Mouse (Mus musculus) neural tube, embryonic 11.5 days (tissue): Measurements from ENCODE around the gene Fam71a. TPM values are rescaled to one million over a fixed set of nuclear protein-coding genes. Genes with fewer than 3 reads are reported as not detected.

Experiments used
- ATAC-seq: fragments of 200-750 bp; cut with Nextera tagmentation; 2 replicates; pipeline ENCODE4 v1.8.0; 2017; ENCODE audit warnings: moderate number of reproducible peaks, mild to moderate bottlenecking, moderate TSS enrichment, moderate library complexity; ENCODE audit not compliant: insufficient read depth, low FRiP score, low TSS enrichment
- DNase-seq: peaks from one replicate; pipeline ENCODE4 v3.0.0-alpha.2; 2015; ENCODE audit warnings: low spot score
- H3K27ac ChIP-seq: fragments of 300-500 bp; sonication (generic); 2 replicates; pipeline ENCODE4 v1.5.1; 2014; ENCODE audit warnings: low read depth, mild to moderate bottlenecking, low read length
- H3K27me3 ChIP-seq: fragments of 300-500 bp; sonication (generic); 2 replicates; pipeline ENCODE4 v1.6.1; 2014; ENCODE audit warnings: mild to moderate bottlenecking, low read length, mixed read lengths; ENCODE audit not compliant: control insufficient read depth, insufficient read depth
- H3K36me3 ChIP-seq: fragments of 300-500 bp; sonication (generic); 2 replicates; pipeline ENCODE4 v1.6.1; 2014; ENCODE audit warnings: mild to moderate bottlenecking, low read length, moderate library complexity, mixed read lengths; ENCODE audit not compliant: control insufficient read depth, insufficient read depth
- H3K4me1 ChIP-seq: fragments of 300-500 bp; sonication (generic); 2 replicates; pipeline ENCODE4 v1.6.1; 2014; ENCODE audit warnings: low read length, mixed read lengths; ENCODE audit not compliant: control insufficient read depth, insufficient read depth
- H3K4me2 ChIP-seq: fragments of 300-500 bp; sonication (generic); 2 replicates; pipeline ENCODE4 v1.6.1; 2014; ENCODE audit warnings: low read depth, mild to moderate bottlenecking, moderate library complexity
- H3K4me3 ChIP-seq: fragments of 300-500 bp; sonication (generic); 2 replicates; pipeline ENCODE4 v1.5.1; 2014; ENCODE audit warnings: low read depth, low read length
- H3K9ac ChIP-seq: fragments of 300-500 bp; sonication (generic); 2 replicates; pipeline ENCODE4 v1.6.1; 2014; ENCODE audit warnings: mild to moderate bottlenecking, low read length
- H3K9me3 ChIP-seq: fragments of 300-500 bp; sonication (generic); 2 replicates; pipeline ENCODE4 v1.6.1; 2016; ENCODE audit warnings: low read length; ENCODE audit not compliant: control insufficient read depth
- WGBS: fragments of 180-500 bp; shearing (Covaris S2); extraction: QIAGEN DNeasy Blood & Tissue Kit; methylation state at CpG from one replicate; pipeline ENCODE4 v1.1.7; 2014; 5-methylcytosine and 5-hydroxymethylcytosine counted together
- polyA plus RNA-seq: library from polyadenylated mRNA; unstranded; fragments of >200 nt; fragmentation: Nextera tagmentation; extraction: Ambion mirVana; gene quantifications from 2 replicates; pipeline ENCODE4 v1.2.1, GENCODE M21; 2014

The Fam71a gene
- polyA plus RNA-seq, 1 experiment from 2014 or later: not detected

GRCm38 (mm10) chr1:191115514-191116238 is 48.9 kb downstream of the Fam71a start:
- ATAC-seq (no peak), DNase-seq (no peak)
- Histone ChIP-seq H3K9ac (no peak overlapping the region), H3K9me3 (no peaks in the 10 kb centered on the region), H3K36me3 (no peaks in the 10 kb centered on the region), H3K4me3 (no peak overlapping the region), H3K4me1 (no peaks in the 10 kb centered on the region), H3K4me2 (no peak overlapping the region), H3K27me3 (no peaks in the 10 kb centered on the region), H3K27ac (no peak overlapping the region)
- 77% methylated on average over 11 of the region's 11 CpGs for WGBS

GRCm38 (mm10) chr1:191114868-191115267 is 49.7 kb downstream of the Fam71a start:
- 82% methylated on average over 7 of the region's 7 CpGs for WGBS
- H3K4me3 ChIP-seq: no peak overlapping the region
- ATAC-seq (no peak), DNase-seq (no peak)
- H3K9me3 ChIP-seq: no peaks in the 10 kb centered on the region
- no peak overlapping the region for H3K27ac ChIP-seq
- no peaks in the 10 kb centered on the region for H3K4me1 ChIP-seq
- H3K36me3 ChIP-seq: no peaks in the 10 kb centered on the region
- no peaks in the 10 kb centered on the region for H3K27me3 ChIP-seq
- no peak overlapping the region for H3K4me2 ChIP-seq
- H3K9ac ChIP-seq: no peak overlapping the region

Other genes with a start within 250 kb of the Fam71a start
- 54.6 and 66.7 TPM in 2 replicates for gene Angel2, start 239.7 kb downstream of the Fam71a start, polyA plus RNA-seq
- 78.6 and 79.3 TPM in 2 replicates for gene Vash2, start 185.5 kb downstream of the Fam71a start, polyA plus RNA-seq
- gene Flvcr1, start 138.7 kb downstream of the Fam71a start, polyA plus RNA-seq: 10.7 and 11.2 TPM in 2 replicates
- not detected in 2 replicates for gene Spata45, start 128.2 kb downstream of the Fam71a start, polyA plus RNA-seq
- 9.4 and 13.3 TPM in 2 replicates for gene Tatdn3, start 101.9 kb downstream of the Fam71a start, polyA plus RNA-seq
- 19.7 and 22.9 TPM in 2 replicates for gene Nsl1, start 101.8 kb downstream of the Fam71a start, polyA plus RNA-seq
- 4.7 and 4.8 TPM in 2 replicates for gene Batf3, start 67.0 kb downstream of the Fam71a start, polyA plus RNA-seq
- 2.3 and 3.2 TPM in 2 replicates for gene Atf3, start 53.2 kb upstream of the Fam71a start, polyA plus RNA-seq
- gene Nenf, start 153.4 kb upstream of the Fam71a start, polyA plus RNA-seq: 72.4 and 77.5 TPM in 2 replicates
- gene Tmem206, start 161.1 kb upstream of the Fam71a start, polyA plus RNA-seq: 32.3 and 38.5 TPM in 2 replicates
- 18.1 and 22.6 TPM in 2 replicates for gene Ppp2r5a, start 238.5 kb upstream of the Fam71a start, polyA plus RNA-seq